Mouse (Mus musculus): ENCODE measurements around the gene Zfp287. TPM values are rescaled to one million over a fixed set of nuclear protein-coding genes. Genes with fewer than 3 reads are reported as not detected.
"Not testable (repeated sequence)": the region's sequence is repeated elsewhere in the genome, so short reads cannot be mapped to it uniquely, and the experiment has no call there.

Zfp287 gene
- total and polyA plus RNA-seq, 3 experiments = 0.22 TPM; not detected in 2

GRCm38 (mm10) chr11:62756456-62757142 lies 24.9 kb upstream of the Zfp287 start:
- Histone ChIP-seq H3K9me3 (replicated peaks) (no peaks in the 10 kb centered on the region), H3K27me3 (ENCODE audit: insufficient read depth, low read length) (peaks cover 4% of the 10 kb centered on the region), H3K4me1 (ENCODE audit: insufficient read depth, low read depth, low read length) (no peaks in the 10 kb centered on the region), H3K36me3 (replicated peaks) (no peaks in the 10 kb centered on the region), H3K4me3 (ENCODE audit: low read depth, low read length) (no peak overlapping the region)
- DNase-seq (ENCODE audit: low spot score) (no peak), ATAC-seq (ENCODE audit: extremely low read depth, insufficient number of reproducible peaks, low FRiP score, poor library complexity, severe bottlenecking) (no peak)
- TF ChIP-seq GATA1 (IDR thresholded peaks at IDR 0.05; ENCODE audit: borderline replicate concordance, low read length) = no peak
- no peak for TF ChIP-seq GATA2 (IDR thresholded peaks at IDR 0.05; ENCODE audit: borderline replicate concordance, low read depth, low read length)
- no peak for TF ChIP-seq TAL1 (conservative IDR thresholded peaks at IDR 0.05; ENCODE audit: low read depth, low read length)
- TF ChIP-seq CTCF (IDR thresholded peaks at IDR 0.05; ENCODE audit: low read depth, low read length) = no peak
- no peak for TF ChIP-seq POLR2AphosphoS5 (IDR thresholded peaks at IDR 0.05; ENCODE audit: insufficient replicate concordance, low read depth, low read length)

GRCm38 (mm10) chr11:62752780-62753179 lies 21.1 kb upstream of the Zfp287 start, which contains the start of gene Gm10428:
Gm10428 (plus strand) TSS chr11:62753100.
- no peak within 1 kb of the TSS for H3K4me3 ChIP-seq (ENCODE audit: low read depth, low read length)
- peaks cover 8% of the 10 kb centered on the region for H3K27me3 ChIP-seq (ENCODE audit: insufficient read depth, low read length)
- DNase-seq (ENCODE audit: low spot score) = no peak
- H3K4me1 ChIP-seq (ENCODE audit: insufficient read depth, low read depth, low read length) = no peaks in the 10 kb centered on the region
- H3K9me3 ChIP-seq (replicated peaks) = no peaks in the 10 kb centered on the region
- no peak for ATAC-seq (ENCODE audit: extremely low read depth, insufficient number of reproducible peaks, low FRiP score, poor library complexity, severe bottlenecking)
- TF ChIP-seq GATA1 (IDR thresholded peaks at IDR 0.05; ENCODE audit: borderline replicate concordance, low read length) (no peak), CTCF (IDR thresholded peaks at IDR 0.05; ENCODE audit: low read depth, low read length) (no peak), TAL1 (conservative IDR thresholded peaks at IDR 0.05; ENCODE audit: low read depth, low read length) (no peak), POLR2AphosphoS5 (IDR thresholded peaks at IDR 0.05; ENCODE audit: insufficient replicate concordance, low read depth, low read length) (no peak)
- H3K36me3 ChIP-seq (replicated peaks) = no peaks in the 10 kb centered on the region

GRCm38 (mm10) chr11:62752191-62752590 lies 20.5 kb upstream of the Zfp287 start:
- DNase-seq (ENCODE audit: low spot score) = no peak
- TF ChIP-seq POLR2AphosphoS5 (IDR thresholded peaks at IDR 0.05; ENCODE audit: insufficient replicate concordance, low read depth, low read length) (no peak), CTCF (IDR thresholded peaks at IDR 0.05; ENCODE audit: low read depth, low read length) (no peak), TAL1 (conservative IDR thresholded peaks at IDR 0.05; ENCODE audit: low read depth, low read length) (no peak), GATA1 (IDR thresholded peaks at IDR 0.05; ENCODE audit: borderline replicate concordance, low read length) (no peak), GATA2 (IDR thresholded peaks at IDR 0.05; ENCODE audit: borderline replicate concordance, low read depth, low read length) (no peak)
- Histone ChIP-seq H3K36me3 (replicated peaks) (no peaks in the 10 kb centered on the region), H3K27me3 (ENCODE audit: insufficient read depth, low read length) (peaks cover 8% of the 10 kb centered on the region), H3K9me3 (replicated peaks) (no peaks in the 10 kb centered on the region), H3K4me1 (ENCODE audit: insufficient read depth, low read depth, low read length) (no peaks in the 10 kb centered on the region), H3K4me3 (ENCODE audit: low read depth, low read length) (no peak overlapping the region)
- ATAC-seq (ENCODE audit: extremely low read depth, insufficient number of reproducible peaks, low FRiP score, poor library complexity, severe bottlenecking) = no peak

DNA sequence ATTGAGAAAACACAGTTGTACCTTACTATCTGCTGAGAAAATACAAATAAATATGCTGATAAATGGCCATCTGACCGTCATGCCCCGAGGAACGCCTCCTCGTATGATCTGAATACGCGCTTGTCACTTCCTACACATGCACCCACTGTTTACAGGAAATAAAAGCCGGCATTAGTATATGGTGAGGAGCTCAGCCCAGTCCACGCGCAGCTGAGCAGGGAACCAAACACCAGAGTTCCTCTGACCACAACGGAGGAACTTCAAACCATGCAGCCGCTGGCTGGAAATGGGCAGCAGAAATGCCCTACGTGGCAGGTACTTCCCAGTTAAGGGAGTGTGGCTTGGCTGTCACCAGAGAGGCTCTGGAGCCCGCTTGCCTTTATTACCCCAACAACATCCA lies 17.7 kb upstream of the Zfp287 start:
- not testable (repeated sequence) for H3K9me3 ChIP-seq (replicated peaks); ATAC-seq (ENCODE audit: extremely low read depth, insufficient number of reproducible peaks, low FRiP score, poor library complexity, severe bottlenecking); H3K4me3 ChIP-seq (ENCODE audit: low read depth, low read length); H3K4me1 ChIP-seq (ENCODE audit: insufficient read depth, low read depth, low read length); H3K36me3 ChIP-seq (replicated peaks); DNase-seq (ENCODE audit: low spot score); H3K27me3 ChIP-seq (ENCODE audit: insufficient read depth, low read length)

DNA sequence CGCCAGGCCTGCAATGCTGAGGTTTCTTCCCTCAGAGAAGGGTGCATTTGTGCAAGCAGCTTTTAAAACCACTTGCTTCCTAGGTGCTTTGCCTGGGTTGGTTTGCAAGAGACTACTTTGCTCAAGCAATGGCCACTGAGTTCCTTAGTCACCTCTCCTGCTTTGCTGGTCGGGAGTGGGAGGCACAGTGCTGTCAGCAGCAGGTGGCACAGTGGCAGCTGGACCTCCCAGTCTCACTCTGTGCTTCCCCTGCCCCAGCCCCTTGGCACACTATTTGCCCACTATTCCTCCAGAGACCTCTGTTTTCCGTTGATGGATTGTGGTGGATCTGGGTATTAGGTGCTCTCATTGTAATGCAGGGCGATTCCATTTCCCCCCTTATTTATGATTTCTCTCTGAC lies 16.4 kb upstream of the Zfp287 start:
- H3K36me3 ChIP-seq (replicated peaks) = no peaks in the 10 kb centered on the region
- H3K4me1 ChIP-seq (ENCODE audit: insufficient read depth, low read depth, low read length) = no peaks in the 10 kb centered on the region
- H3K9me3 ChIP-seq (replicated peaks) = no peaks in the 10 kb centered on the region
- peaks cover 9% of the 10 kb centered on the region for H3K27me3 ChIP-seq (ENCODE audit: insufficient read depth, low read length)
- ATAC-seq (ENCODE audit: extremely low read depth, insufficient number of reproducible peaks, low FRiP score, poor library complexity, severe bottlenecking) (no peak), DNase-seq (ENCODE audit: low spot score) (no peak)
- no peak overlapping the region for H3K4me3 ChIP-seq (ENCODE audit: low read depth, low read length)
- TF ChIP-seq GATA1 (IDR thresholded peaks at IDR 0.05; ENCODE audit: borderline replicate concordance, low read length) = no peak
- no peak for TF ChIP-seq POLR2AphosphoS5 (IDR thresholded peaks at IDR 0.05; ENCODE audit: insufficient replicate concordance, low read depth, low read length)
- no peak for TF ChIP-seq CTCF (IDR thresholded peaks at IDR 0.05; ENCODE audit: low read depth, low read length)
- TF ChIP-seq GATA2 (IDR thresholded peaks at IDR 0.05; ENCODE audit: borderline replicate concordance, low read depth, low read length) = no peak
- TF ChIP-seq TAL1 (conservative IDR thresholded peaks at IDR 0.05; ENCODE audit: low read depth, low read length) = no peak

DNA sequence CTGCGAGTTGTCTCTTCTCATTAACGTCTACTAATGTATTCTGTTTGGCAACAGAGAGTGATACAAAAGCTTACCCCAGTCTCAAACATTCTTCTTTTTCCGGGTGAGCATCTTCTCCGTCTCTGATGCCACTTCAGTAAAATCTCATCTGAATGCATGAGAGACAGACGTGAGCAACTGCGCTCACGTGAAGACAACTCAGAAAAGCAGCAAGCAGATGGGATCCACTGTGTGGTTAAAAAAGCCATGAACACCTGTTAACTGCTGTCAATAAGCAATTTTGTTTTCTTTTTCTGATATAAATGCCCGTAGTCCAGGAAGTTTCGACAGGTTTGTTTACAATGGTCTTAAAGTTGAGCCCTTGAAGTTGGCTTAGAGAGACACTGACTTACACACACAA lies 15.5 kb upstream of the Zfp287 start:
- TF ChIP-seq GATA1 (IDR thresholded peaks at IDR 0.05; ENCODE audit: borderline replicate concordance, low read length) = no peak
- TF ChIP-seq TAL1 (conservative IDR thresholded peaks at IDR 0.05; ENCODE audit: low read depth, low read length) = no peak
- H3K4me1 ChIP-seq (ENCODE audit: insufficient read depth, low read depth, low read length) = no peaks in the 10 kb centered on the region
- no peak for DNase-seq (ENCODE audit: low spot score)
- H3K27me3 ChIP-seq (ENCODE audit: insufficient read depth, low read length) = peaks cover 9% of the 10 kb centered on the region; the same call in 1 of the 2 replicates
- H3K9me3 ChIP-seq (replicated peaks) = no peaks in the 10 kb centered on the region
- no peaks in the 10 kb centered on the region for H3K36me3 ChIP-seq (replicated peaks)
- H3K4me3 ChIP-seq (ENCODE audit: low read depth, low read length) = no peak overlapping the region
- no peak for ATAC-seq (ENCODE audit: extremely low read depth, insufficient number of reproducible peaks, low FRiP score, poor library complexity, severe bottlenecking)
